Mouse (Mus musculus) ovary, postnatal 14 days (tissue): ENCODE data around the gene Mipol1.
A peak's percentile ranks its signal among the peaks of the same experiment; 100 is the strongest.

Experiments
- DNase-seq: peaks from one replicate; pipeline ENCODE4 v3.0.0; 2022; ENCODE audit warnings: low spot score

Gene Mipol1

DNA sequence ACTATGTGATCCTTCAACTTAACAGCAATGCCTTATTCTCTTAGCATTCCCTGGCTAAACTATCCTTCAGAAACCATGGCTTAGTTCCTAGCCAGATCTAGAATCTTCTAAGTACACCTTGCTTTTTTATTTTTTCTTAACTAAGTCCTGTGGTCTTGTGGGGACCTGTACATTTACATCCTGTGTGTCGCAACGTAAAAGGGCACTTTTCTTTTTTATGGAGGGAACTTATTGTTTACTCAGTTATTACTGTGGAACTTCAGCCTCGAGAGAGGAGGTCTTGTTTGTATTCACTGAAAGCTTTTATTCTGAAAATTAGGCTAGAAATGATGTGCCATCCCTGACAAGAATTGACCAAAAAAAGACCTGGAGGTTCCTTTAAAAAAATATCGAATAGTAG, 298.1 kb downstream of the Mipol1 start:
- no peak for DNase-seq

DNA sequence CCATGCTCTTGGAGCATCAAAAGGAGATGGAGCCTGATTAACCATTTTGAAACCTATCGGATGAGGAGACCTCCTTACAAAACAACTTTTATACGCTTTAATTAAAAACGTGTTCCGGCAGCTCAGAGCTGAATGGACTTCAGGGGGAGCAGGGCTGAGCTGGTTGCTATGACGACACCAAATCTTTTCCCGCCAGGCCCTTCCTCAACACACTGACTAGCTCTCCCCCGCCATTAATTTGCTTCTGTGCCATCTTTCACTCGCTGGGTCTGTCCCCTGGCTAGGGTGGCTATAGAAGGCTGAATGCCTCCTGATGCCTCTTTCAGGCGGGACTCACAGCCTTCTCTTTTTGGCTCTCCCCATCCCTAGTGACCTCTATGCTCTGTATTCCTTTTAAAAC, 300.2 kb downstream of the Mipol1 start:
- no peak for DNase-seq

GRCm38 (mm10) chr12:57534517-57534878, 304.3 kb downstream of the Mipol1 start:
- DNase-seq, result no peak

DNA sequence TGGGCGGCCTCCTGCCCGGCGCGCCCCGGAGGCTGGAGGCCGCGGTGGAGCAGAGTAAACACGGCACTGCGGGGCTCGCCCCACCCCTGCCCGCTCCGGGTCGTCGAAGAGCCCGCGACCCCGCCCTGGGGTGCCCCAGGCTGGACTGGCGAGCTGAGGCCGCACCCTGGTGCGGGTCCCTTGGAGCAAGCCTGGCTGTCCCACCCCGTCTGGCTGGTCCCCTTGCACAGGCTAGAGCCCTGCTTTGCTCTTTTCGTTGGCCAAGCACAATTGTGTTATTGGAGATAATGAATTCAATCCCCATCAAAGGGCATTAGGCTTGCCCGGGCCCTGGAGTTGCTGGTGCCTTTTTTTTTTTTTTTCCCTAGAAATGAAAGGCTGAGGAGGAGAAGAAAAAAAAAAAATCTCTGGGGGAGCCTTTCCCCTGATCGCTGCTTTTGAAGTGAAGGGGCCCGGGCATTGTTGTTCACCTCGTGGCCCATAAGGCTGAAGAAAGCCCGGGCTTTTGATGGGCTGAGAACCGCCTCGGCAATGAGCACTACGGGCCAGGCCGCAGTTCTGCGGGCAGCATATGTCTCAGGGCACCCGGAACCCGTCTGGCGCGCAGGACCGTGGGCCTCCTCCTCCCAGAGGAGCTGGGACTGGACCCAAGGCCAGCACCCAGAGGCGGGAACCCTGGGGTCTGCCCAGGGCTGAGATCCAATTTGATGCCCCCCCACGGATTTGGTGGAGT, 304.8 kb downstream of the Mipol1 start:
- no peak for DNase-seq

DNA sequence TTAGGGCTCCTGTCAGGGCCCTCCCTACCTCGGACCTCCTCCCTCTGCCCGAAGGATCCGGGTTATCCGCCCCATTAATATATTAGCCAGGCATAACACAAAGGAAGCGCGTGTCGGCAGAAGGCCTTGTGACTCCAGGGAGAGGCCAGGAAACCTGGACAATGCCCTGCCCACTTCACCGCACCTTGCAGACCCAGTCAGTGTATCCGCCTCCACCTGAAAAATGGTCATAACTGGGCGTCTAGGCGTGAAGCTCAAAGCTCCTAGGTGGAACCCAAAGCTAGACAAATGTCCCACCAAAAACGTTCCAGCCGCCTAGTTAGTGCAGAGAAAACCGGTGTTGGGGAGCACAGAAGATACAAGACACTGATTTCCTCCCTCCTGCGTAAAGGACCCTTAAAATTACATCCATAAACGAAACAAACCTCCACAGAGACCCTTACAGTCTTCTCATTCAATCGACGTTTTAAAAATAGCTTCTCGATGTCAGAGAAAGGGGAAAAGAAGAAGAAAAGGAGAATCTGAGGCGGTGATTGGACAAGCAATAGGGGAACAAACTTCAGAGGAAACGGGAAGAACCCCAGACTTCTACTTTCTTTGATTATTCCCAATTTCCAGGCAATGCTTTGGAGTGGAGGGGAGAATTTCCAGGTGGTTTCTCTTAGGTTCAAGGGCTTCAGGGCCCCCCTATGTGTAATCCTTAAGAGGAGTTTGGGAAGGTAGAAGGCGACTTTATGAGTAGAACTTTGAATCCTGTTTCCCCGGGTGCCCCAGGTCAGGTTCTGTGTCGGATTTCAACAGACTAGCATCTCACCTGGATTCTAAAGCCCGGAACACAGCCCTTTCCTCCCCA, 306.1 kb downstream of the Mipol1 start:
- no peak for DNase-seq

DNA sequence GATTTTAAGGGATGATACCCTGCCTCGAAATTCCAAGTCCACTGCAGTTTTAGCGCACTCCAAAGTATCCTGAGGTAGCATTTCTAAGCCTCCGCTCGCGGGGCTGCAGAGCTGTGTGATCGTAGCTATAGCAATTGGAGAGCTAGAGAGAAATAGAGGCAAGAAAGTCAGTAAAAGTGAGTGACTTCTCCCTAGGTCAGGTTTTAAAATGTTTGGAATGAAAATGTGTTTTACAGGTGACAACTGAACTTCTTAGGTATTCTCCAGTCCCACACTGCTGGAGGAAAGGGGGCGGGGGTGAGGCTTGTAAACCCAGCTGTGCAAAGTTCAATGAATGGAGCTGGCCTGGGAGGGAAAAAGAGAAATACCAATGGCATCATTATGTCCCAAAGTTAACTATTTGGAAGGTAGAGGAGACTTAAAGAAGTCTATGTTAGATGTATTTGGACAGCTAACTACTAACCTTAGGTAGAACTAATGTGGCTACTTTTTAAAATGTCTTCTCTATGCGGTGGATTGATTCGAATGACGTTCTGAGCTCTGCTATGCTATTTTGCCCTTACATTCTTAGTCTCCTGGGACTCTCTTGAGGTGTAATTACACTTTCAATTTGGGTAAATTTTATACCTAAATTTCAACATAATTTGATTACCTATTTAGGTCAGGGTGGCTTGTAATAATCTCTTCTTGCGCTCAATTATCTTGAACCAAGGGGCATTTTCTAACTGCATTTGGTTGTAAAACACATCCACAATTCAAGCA, 306.9 kb downstream of the Mipol1 start:
- DNase-seq, result no peak

- DNase-seq, result no peak
Measured at GRCm38 (mm10) chr12:57537791-57538587, 307.8 kb downstream of the Mipol1 start.

DNA sequence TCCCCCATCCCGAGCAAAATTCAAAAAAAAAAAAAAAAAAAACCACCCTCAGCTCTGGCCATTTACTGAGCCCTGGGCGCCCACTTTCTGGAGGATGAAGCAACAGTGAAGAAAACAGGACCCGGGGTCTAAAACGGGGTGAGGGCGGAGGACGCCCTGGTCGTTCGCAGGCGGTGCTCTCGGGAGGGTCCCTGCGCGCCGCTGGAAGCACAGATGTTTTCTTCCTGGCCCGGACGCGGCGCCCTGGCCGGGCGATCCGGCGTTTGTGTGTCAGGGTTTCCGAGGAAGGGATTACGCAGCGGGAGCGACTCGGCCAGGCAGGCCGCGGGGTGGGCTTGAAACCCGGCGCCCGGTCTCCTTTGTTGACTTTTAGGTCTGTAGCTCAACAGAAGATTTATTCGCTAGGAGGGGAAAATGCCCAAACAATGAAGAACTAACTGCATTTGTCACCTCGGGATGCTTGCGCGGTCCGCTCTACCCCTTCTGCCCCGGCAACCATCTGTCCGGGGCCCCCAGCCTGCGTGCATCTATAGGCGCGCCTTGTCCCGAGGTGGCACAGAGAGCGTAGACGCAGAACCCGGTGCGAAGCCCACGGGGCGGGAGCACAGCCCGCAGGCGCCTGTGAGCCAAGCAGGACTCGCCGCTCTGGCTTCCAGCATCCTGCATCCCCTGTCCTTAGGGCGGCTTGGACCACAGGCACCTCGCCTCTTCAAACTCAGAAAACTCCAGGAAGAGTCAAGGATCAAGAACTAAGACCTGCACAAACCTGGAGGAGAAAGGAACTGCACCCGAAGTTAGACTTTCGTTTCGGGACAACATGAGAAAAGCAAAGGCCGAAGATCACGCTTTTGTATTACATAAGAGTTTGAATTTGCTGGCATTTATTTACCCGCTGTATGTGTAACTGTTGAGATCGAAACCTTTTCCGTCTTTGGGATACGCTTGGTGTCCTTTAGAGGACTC, 308.6 kb downstream of the Mipol1 start:
- no peak for DNase-seq

GRCm38 (mm10) chr12:57539551-57539985, 309.3 kb downstream of the Mipol1 start:
- DNase-seq, result no peak

DNA sequence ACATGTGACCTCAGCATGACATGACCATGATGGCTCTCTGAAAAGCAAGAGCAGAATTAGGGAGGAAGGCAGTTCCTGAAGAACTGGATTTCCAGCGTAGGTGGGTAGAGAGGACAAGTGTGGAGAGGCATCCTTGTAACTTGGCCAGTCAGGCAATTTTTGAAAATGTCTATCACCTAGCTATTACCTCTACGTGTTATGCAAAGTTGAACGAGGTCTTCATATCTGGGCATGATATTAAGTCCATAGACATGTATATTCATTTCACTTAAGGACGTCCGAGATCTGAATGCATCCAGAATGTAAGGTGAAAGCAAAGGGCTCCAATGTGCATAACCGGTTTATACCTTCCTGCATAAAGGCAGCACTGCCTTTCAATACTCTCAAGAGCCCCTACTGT, 310.9 kb downstream of the Mipol1 start:
- no peak for DNase-seq

DNA sequence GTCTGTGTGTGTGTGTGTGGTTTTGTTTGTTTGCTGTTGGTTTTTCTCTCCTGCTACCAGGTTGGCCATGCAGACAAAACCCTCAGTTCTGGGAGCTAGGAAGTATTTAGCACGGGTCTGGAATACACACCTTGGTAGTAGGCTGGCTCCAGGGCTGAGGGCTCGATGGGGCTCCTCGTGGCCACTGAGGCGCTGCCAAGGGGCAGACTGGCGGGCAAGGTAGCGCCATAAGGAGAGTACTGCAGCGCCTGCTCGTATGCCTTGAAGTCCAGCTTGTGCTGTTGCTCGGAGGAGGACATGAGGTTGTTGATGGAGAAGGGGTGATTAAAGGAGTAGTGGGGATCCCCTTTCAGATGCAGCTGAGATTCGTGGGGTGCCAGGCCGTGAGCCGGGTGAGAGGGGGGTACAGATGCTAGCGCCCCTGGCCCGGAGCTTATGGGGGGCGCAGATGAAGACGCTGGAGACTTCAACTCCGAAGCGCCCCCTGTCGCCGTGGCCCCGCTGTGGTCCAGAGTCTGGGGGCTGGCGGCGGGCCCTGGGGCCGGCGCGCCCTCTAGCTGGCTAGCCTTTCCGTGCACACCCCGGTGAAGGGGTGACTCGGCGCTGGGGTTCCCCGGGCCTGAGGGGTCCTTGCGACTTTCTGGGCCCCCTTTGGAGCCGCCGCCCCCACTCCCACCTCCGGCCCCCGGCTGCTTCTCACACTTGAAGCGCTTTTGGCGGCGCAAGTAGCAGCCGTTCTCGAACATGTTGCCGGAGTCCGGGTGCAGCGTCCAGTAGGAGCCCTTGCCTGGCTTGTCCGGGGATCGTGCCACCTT, 311.9 kb downstream of the Mipol1 start:
- DNase-seq, result no peak

- DNase-seq, result no peak
Measured at GRCm38 (mm10) chr12:57542746-57543626, 312.8 kb downstream of the Mipol1 start.

DNA sequence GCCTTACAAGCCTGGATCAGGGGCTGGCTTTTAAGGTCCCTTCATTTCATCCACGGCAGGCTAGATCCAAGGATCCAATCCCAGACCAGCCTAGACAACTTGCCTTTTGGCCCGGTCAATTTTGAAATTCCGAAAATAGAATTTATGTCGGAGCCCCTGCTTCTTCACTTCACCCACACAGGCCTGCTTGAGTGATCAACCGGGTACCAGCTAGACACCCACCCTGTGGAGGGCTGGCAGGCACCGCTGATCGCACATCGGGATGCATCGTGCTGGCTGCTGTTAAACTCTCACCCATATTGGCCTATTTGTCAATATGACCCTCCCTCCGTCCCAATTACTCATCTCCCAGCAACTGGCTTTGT, 313.4 kb downstream of the Mipol1 start:
- no peak for DNase-seq

DNA sequence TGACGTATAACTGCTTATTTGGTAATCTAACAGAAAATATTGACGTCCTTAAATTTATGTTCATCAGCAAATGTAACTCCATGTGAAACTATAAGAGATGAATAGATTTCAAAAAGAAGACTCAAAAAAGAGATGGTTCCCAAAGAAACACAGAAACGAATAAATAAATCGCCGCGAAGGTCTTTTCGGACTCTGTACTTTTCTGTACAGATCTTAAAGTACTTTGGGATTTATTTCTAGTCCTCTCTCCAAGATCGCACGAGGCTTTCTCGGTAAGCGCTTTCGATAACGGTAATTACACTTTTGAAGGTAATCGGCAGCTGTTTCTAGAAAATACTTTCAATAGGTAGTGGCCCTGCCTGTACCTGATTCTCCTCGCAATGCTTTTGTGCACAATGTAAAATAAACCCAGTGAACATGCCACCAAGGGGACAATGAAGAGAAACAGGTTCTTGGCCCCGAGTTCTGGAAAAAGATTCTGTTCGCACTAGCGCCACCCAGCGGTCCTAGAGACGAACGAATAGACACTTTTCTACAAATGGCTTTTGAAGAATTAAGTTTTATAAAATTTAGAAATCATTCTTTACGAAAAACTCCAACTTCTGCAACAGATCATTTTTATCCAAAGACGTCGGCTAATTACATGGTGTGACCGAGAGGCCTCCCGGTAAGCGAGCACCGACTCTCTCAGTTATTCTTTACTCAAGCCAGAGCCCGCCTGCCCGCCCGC, 314.6 kb downstream of the Mipol1 start:
- DNase-seq, result peak; percentile 58

- DNase-seq, result no peak
Measured at GRCm38 (mm10) chr12:57545371-57546241, 315.4 kb downstream of the Mipol1 start.
